In genomic region chrX:99010581-99010980, GRCm38 (mm10) we compare ENCODE assay signal across 24 mouse cellular contexts.
"Had no signal": no experiment of that assay in that cellular context is flagged by ENCODE, and none has a peak within 500 bp of the region (broad histone marks: within the 10 kb centered on the region; RNA-seq: fewer than 3 reads in every experiment).

No protein-coding gene starts in this region.

- H3K4me3 ChIP-seq: embryonic facial prominence, embryonic 10.5 days; embryonic facial prominence, embryonic 12.5 days; embryonic facial prominence, embryonic 13.5 days; embryonic facial prominence, embryonic 15.5 days; erythroblast, embryonic 14.5 days; forebrain, embryonic 10.5 days; forebrain, embryonic 12.5 days; forebrain, embryonic 13.5 days; forebrain, embryonic 15.5 days had no signal

- H3K9ac ChIP-seq: embryonic facial prominence, embryonic 12.5 days; embryonic facial prominence, embryonic 13.5 days; embryonic facial prominence, embryonic 15.5 days; forebrain, embryonic 12.5 days; forebrain, embryonic 13.5 days; forebrain, embryonic 15.5 days; forebrain, postnatal 0 days had no signal

- DNase-seq: cerebellum, adult 18-20 months; cerebellum, adult 2 months; cerebellum, adult 8-10 months; cerebellum, adult 9-10 months; cerebellum, adult 9-11 months; cerebellum, postnatal 10 days; cerebellum, postnatal 14 days; cerebellum, postnatal 25 days; cerebellum, postnatal 36 days; embryo, embryonic 11 days; forebrain, postnatal 0 days; gastrocnemius, postnatal 10 days; gastrocnemius, postnatal 14 days; gastrocnemius, postnatal 25 days; gastrocnemius, postnatal 36 days had no signal

- H3K27ac ChIP-seq: embryonic facial prominence, embryonic 10.5 days; embryonic facial prominence, embryonic 12.5 days; embryonic facial prominence, embryonic 13.5 days; embryonic facial prominence, embryonic 15.5 days; forebrain, embryonic 10.5 days; forebrain, embryonic 12.5 days; forebrain, embryonic 13.5 days; forebrain, embryonic 15.5 days had no signal

- H3K27me3 ChIP-seq: forebrain, embryonic 15.5 days had no signal

- H3K9me3 ChIP-seq: embryonic facial prominence, embryonic 10.5 days; embryonic facial prominence, embryonic 12.5 days; embryonic facial prominence, embryonic 13.5 days; embryonic facial prominence, embryonic 15.5 days; forebrain, embryonic 10.5 days; forebrain, embryonic 12.5 days; forebrain, embryonic 13.5 days; forebrain, embryonic 15.5 days had no signal

- H3K36me3 ChIP-seq: embryonic facial prominence, embryonic 10.5 days; embryonic facial prominence, embryonic 12.5 days; embryonic facial prominence, embryonic 13.5 days; embryonic facial prominence, embryonic 15.5 days; forebrain, embryonic 10.5 days; forebrain, embryonic 12.5 days; forebrain, embryonic 15.5 days had no signal

- H3K4me1 ChIP-seq: embryonic facial prominence, embryonic 10.5 days; embryonic facial prominence, embryonic 12.5 days; embryonic facial prominence, embryonic 13.5 days; embryonic facial prominence, embryonic 15.5 days; forebrain, embryonic 10.5 days; forebrain, embryonic 12.5 days; forebrain, embryonic 13.5 days; forebrain, embryonic 15.5 days had no signal
